Mouse (Mus musculus) kidney, postnatal 25 days (tissue): Measurements from ENCODE around the gene AI837181.
A peak's percentile ranks its signal among the peaks of the same experiment; 100 is the strongest.

Experiments
- DNase-seq, 2 experiments: peaks; one replicate each; pipeline ENCODE4 v3.0.0; 2021; ENCODE audit warnings: mixed read lengths in 2 of 2

The AI837181 gene

DNA sequence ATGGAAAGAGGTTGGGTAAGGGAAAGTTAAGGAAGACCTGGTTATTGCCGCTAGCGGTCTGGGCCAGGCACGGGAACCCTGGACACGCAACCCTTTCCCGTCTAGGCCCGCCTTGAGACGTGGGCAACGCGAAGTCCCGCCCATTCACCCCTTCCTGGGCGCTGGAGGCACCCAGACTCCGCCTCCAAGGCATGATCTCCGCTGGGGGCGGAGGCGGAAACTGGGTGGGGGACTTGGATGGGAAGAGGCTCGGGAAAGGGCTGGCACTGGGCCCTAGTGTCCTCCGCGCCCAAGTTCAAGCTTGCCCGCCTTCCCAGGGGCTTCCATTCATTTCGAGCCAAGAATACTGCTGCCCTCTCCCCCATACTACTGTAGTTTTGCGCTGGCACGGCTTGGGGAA is 48.8 kb downstream of the AI837181 start, which contains the start of gene Efemp2:
Gene Efemp2 (plus strand): TSS at position 235 of the 400 bp plus-strand sequence.
- DNase-seq = peak; percentile 84 to 92

- peak; percentile 48 to 69 for DNase-seq
These were observed 49.5 kb downstream of the AI837181 start for GRCm38 (mm10) chr19:5474281-5475068.

- DNase-seq = no peak
These were observed 50.2 kb downstream of the AI837181 start for GRCm38 (mm10) chr19:5475069-5475714.
